26 mouse cellular contexts compared by ENCODE assay signal in the genomic region with DNA sequence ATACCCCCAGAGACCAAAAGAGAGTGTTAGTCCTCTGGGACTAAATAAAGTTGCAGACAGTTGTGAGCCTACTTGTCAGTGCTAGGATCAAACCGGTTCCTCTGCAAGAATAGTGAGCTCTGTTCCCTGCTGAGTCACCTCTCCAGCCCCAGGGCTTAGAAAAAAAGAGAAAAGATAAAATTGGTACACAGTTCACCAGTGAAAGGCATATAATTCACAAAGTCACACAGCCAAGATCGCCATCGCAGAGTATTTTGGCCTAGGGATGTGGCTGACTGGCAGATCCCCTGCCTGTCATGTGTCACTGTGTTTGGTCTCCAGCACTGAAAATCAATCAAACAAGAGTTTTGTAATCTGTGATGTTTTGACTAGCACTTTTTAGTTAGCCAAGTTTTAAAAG. TPM values are rescaled to one million over a fixed set of nuclear protein-coding genes. Genes with fewer than 3 reads are reported as not detected.
DNase-seq lines count a peak whose midpoint lies in the region; ATAC-seq and TF ChIP-seq lines count a peak whose summit lies in the region.
"Had no signal": no experiment of that assay in that cellular context is flagged by ENCODE, and none has a peak within 500 bp of the region (broad histone marks: within the 10 kb centered on the region; RNA-seq: fewer than 3 reads in every experiment).

No protein-coding gene starts in this region.

- no peaks in the 10 kb centered on the region for H3K79me2 ChIP-seq in liver, adult 2 months (ENCODE audit: control insufficient read depth, insufficient read depth, low read length)

- no peak for TF ChIP-seq POLR2A in liver, adult 2 months (IDR thresholded peaks at IDR 0.05; ENCODE audit: extremely low read depth, insufficient read depth, low read length)
- no peak for TF ChIP-seq POLR2A in thymus, adult 2 months (IDR thresholded peaks at IDR 0.05; ENCODE audit: control insufficient read depth, extremely low read depth, insufficient read depth, low read length, poor library complexity)

- peak overlapping the region; percentile 52 for H3K27ac ChIP-seq in liver, adult 2 months (replicated peaks; ENCODE audit: insufficient read depth, low read depth, low read length)
- no peak overlapping the region for H3K27ac ChIP-seq in liver, embryonic 12.5 days
- no peak overlapping the region for H3K27ac ChIP-seq in thymus, adult 2 months (ENCODE audit: control insufficient read depth, insufficient read depth, low read length)
- H3K27ac ChIP-seq in forebrain, embryonic 14.5 days (ENCODE audit: low read depth, low read length), result no peak overlapping the region
- H3K27ac ChIP-seq: forebrain, embryonic 15.5 days; heart, embryonic 13.5 days; hindbrain, embryonic 14.5 days; kidney, embryonic 15.5 days; midbrain, embryonic 13.5 days; neural tube, embryonic 13.5 days had no signal

- DNase-seq in liver, adult 2 months (ENCODE audit: extremely low read depth, low read depth, low spot score), result peak; percentile 93
- DNase-seq in G1E (ENCODE audit: low spot score) (no peak), adipocyte (ENCODE audit: low spot score) (peak; percentile 79)
- no peak for DNase-seq in thymus, adult 2 months
- DNase-seq in forebrain, embryonic 14.5 days (ENCODE audit: low spot score), result no peak
- DNase-seq: adrenal gland, postnatal 36 days; B cell, adult 2 months; cerebellum, adult 18-20 months; cerebellum, postnatal 10 days; heart, postnatal 10 days; kidney, adult 11 months; kidney, postnatal 4 days; left cerebral cortex, postnatal 4 days; lung, adult 18-20 months; lung, postnatal 10 days; thymus, postnatal 14 days had no signal

- TF ChIP-seq CTCF in liver, adult 2 months (IDR thresholded peaks at IDR 0.05; ENCODE audit: low read depth, low read length), result no peak
- TF ChIP-seq CTCF in G1E (IDR thresholded peaks at IDR 0.05; ENCODE audit: low read depth, low read length), result no peak
- TF ChIP-seq CTCF in thymus, adult 2 months (IDR thresholded peaks at IDR 0.05; ENCODE audit: borderline replicate concordance, control insufficient read depth, extremely low read depth, insufficient read depth, low read length, poor library complexity), result no peak

- no peak overlapping the region for H3K4me3 ChIP-seq in liver, adult 2 months (ENCODE audit: insufficient read depth, low read depth, low read length)
- no peak overlapping the region for H3K4me3 ChIP-seq in liver, embryonic 12.5 days
- no peak overlapping the region for H3K4me3 ChIP-seq in G1E (ENCODE audit: low read depth, low read length)
- no peak overlapping the region for H3K4me3 ChIP-seq in thymus, adult 2 months (ENCODE audit: control insufficient read depth, insufficient read depth, low read length)
- no peak overlapping the region for H3K4me3 ChIP-seq in forebrain, embryonic 14.5 days (ENCODE audit: low read depth, low read length)
- H3K4me3 ChIP-seq: forebrain, embryonic 15.5 days; heart, embryonic 13.5 days; kidney, embryonic 15.5 days; midbrain, embryonic 13.5 days; neural tube, embryonic 13.5 days had no signal

- no peaks in the 10 kb centered on the region for H3K4me1 ChIP-seq in liver, adult 2 months (ENCODE audit: control insufficient read depth, insufficient read depth, low read length)
- peaks cover 14% of the 10 kb centered on the region; the same call in 1 of the 2 replicates for H3K4me1 ChIP-seq in liver, embryonic 12.5 days
- H3K4me1 ChIP-seq in G1E (ENCODE audit: insufficient read depth, low read depth, low read length), result peaks cover 18% of the 10 kb centered on the region
- H3K4me1 ChIP-seq in thymus, adult 2 months (replicated peaks; ENCODE audit: control insufficient read depth, insufficient read depth, low read length), result 0 out of 2 replicates have a peak, but pooled peaks cover 2% of the 10 kb centered on the region
- H3K4me1 ChIP-seq in forebrain, embryonic 14.5 days (ENCODE audit: control insufficient read depth, insufficient read depth, low read length), result no peaks in the 10 kb centered on the region
- H3K4me1 ChIP-seq: forebrain, embryonic 15.5 days; midbrain, embryonic 13.5 days; neural tube, embryonic 13.5 days had no signal

- H3K9me3 ChIP-seq in liver, embryonic 12.5 days (replicated peaks), result no peaks in the 10 kb centered on the region
- H3K9me3 ChIP-seq in G1E (replicated peaks), result no peaks in the 10 kb centered on the region
- no peaks in the 10 kb centered on the region for H3K9me3 ChIP-seq in forebrain, embryonic 14.5 days (replicated peaks; ENCODE audit: control insufficient read depth, low read length)
- H3K9me3 ChIP-seq: forebrain, embryonic 15.5 days; heart, embryonic 13.5 days; kidney, embryonic 15.5 days; midbrain, embryonic 13.5 days; neural tube, embryonic 13.5 days had no signal

- no peaks in the 10 kb centered on the region for H3K36me3 ChIP-seq in liver, adult 2 months (ENCODE audit: control insufficient read depth, insufficient read depth, low read length)
- H3K36me3 ChIP-seq in liver, embryonic 12.5 days, result no peaks in the 10 kb centered on the region
- no peaks in the 10 kb centered on the region for H3K36me3 ChIP-seq in G1E (replicated peaks)
- no peaks in the 10 kb centered on the region for H3K36me3 ChIP-seq in thymus, adult 2 months (ENCODE audit: control insufficient read depth, insufficient read depth, low read length)
- no peaks in the 10 kb centered on the region for H3K36me3 ChIP-seq in forebrain, embryonic 14.5 days (ENCODE audit: control insufficient read depth, insufficient read depth, low read length)
- H3K36me3 ChIP-seq: forebrain, embryonic 15.5 days; heart, embryonic 13.5 days; kidney, embryonic 15.5 days; midbrain, embryonic 13.5 days; neural tube, embryonic 13.5 days had no signal

- no peak overlapping the region for H3K9ac ChIP-seq in liver, adult 2 months (ENCODE audit: low read depth, low read length)
- no peak overlapping the region for H3K9ac ChIP-seq in liver, embryonic 12.5 days
- H3K9ac ChIP-seq in forebrain, embryonic 14.5 days (ENCODE audit: low read length), result no peak overlapping the region
- H3K9ac ChIP-seq: forebrain, embryonic 15.5 days; heart, embryonic 13.5 days; hindbrain, embryonic 14.5 days; kidney, embryonic 15.5 days; midbrain, embryonic 13.5 days; neural tube, embryonic 13.5 days had no signal

- H3K27me3 ChIP-seq in liver, adult 2 months (ENCODE audit: control insufficient read depth, insufficient read depth, low read length), result no peaks in the 10 kb centered on the region
- peaks cover 12% of the 10 kb centered on the region for H3K27me3 ChIP-seq in liver, embryonic 12.5 days (replicated peaks)
- peaks cover 7% of the 10 kb centered on the region for H3K27me3 ChIP-seq in G1E (ENCODE audit: insufficient read depth, low read length)
- no peaks in the 10 kb centered on the region for H3K27me3 ChIP-seq in thymus, adult 2 months (ENCODE audit: control insufficient read depth, insufficient read depth, low read length)
- H3K27me3 ChIP-seq in forebrain, embryonic 14.5 days (replicated peaks; ENCODE audit: control insufficient read depth, insufficient read depth, low read length), result no peaks in the 10 kb centered on the region
- H3K27me3 ChIP-seq: forebrain, embryonic 15.5 days; heart, embryonic 13.5 days; kidney, embryonic 15.5 days; midbrain, embryonic 13.5 days; neural tube, embryonic 13.5 days; Patski had no signal

- no peak overlapping the region for H3K4me2 ChIP-seq in liver, embryonic 12.5 days
- no peak overlapping the region for H3K4me2 ChIP-seq in forebrain, embryonic 14.5 days (ENCODE audit: low read length)
- H3K4me2 ChIP-seq: forebrain, embryonic 15.5 days; heart, embryonic 13.5 days; hindbrain, embryonic 14.5 days; kidney, embryonic 15.5 days; liver, embryonic 11.5 days; midbrain, embryonic 13.5 days; neural tube, embryonic 13.5 days had no signal

- ATAC-seq in liver, embryonic 12.5 days, result no peak
- peak; percentile 8; the same call in 1 of the 2 replicates for ATAC-seq in G1E (ENCODE audit: extremely low read depth, insufficient number of reproducible peaks, low FRiP score, poor library complexity, severe bottlenecking)
- 0 out of 2 replicates have a peak, but pooled peaks have one; percentile 41 for ATAC-seq in megakaryocyte-erythroid progenitor cell, adult 5-6 weeks (replicated peaks; ENCODE audit: low FRiP score, low TSS enrichment, poor library complexity, severe bottlenecking)
- ATAC-seq in forebrain, embryonic 14.5 days, result no peak
- ATAC-seq: forebrain, embryonic 15.5 days; midbrain, embryonic 13.5 days; Patski had no signal

- 22% methylated on average over 3 of the region's 3 CpGs for WGBS in liver, adult 2 months
- WGBS in liver, embryonic 12.5 days (ENCODE audit: insufficient replicate concordance), result 49% methylated on average over 3 of the region's 3 CpGs
- 70% methylated on average over 3 of the region's 3 CpGs for WGBS in thymus, adult 2 months
- WGBS in forebrain, embryonic 14.5 days, result 76% methylated on average over 3 of the region's 3 CpGs

RNA-seq across cellular contexts. Expression of a gene that starts 6.0 kb away (rescaled TPM):
- total RNA-seq in liver, adult 2 months (2014; rRNA removed), result 0.83 and 2.1 TPM in 2 replicates
- 0.57 and 1.7 TPM in 2 replicates for polyA plus RNA-seq in liver, adult 2 months (2012; rRNA removed)
- polyA plus RNA-seq in liver, embryonic 12.5 days (2016; fragmentation: Nextera tagmentation; extraction: Ambion mirVana), result 8.0 and 9.0 TPM in 2 replicates
- total RNA-seq in G1E (2014; fragmentation: Nextera tagmentation) (50.2 and 67.3 TPM in 2 replicates), G1E (2017) (48.4 and 49.9 TPM in 2 replicates)
- polyA plus RNA-seq in G1E (2012), result 17.4 and 22.5 TPM in 2 replicates
- 31.3 and 45.4 TPM in 2 replicates for total RNA-seq in megakaryocyte-erythroid progenitor cell, adult 5-6 weeks (2014; fragmentation: Nextera tagmentation)
- 12.2 and 25.6 TPM in 2 replicates for total RNA-seq in megakaryocyte-erythroid progenitor cell, adult 5-6 weeks (2017)
- 95.4 and 96.0 TPM in 2 replicates for polyA plus RNA-seq in thymus, adult 2 months (2012; rRNA removed)
- 13.2 and 17.0 TPM in 2 replicates for polyA plus RNA-seq in forebrain, embryonic 14.5 days (2014; fragmentation: Nextera tagmentation; extraction: Ambion mirVana)

RNA-seq across cellular contexts. Expression of a gene that starts 17.3 kb away (rescaled TPM):
- 621 and 698 TPM in 2 replicates for total RNA-seq in liver, adult 2 months (2014; rRNA removed)
- 644 and 809 TPM in 2 replicates for polyA plus RNA-seq in liver, adult 2 months (2012; rRNA removed)
- 1,472 and 1,525 TPM in 2 replicates for polyA plus RNA-seq in liver, embryonic 12.5 days (2016; fragmentation: Nextera tagmentation; extraction: Ambion mirVana)
- total RNA-seq in G1E (2014; fragmentation: Nextera tagmentation), result 814 and 964 TPM in 2 replicates
- 1,083 and 1,103 TPM in 2 replicates for total RNA-seq in G1E (2017)
- 1,429 and 2,208 TPM in 2 replicates for polyA plus RNA-seq in G1E (2012)
- total RNA-seq in megakaryocyte-erythroid progenitor cell, adult 5-6 weeks (2014; fragmentation: Nextera tagmentation), result 729 and 731 TPM in 2 replicates
- total RNA-seq in megakaryocyte-erythroid progenitor cell, adult 5-6 weeks (2017), result 1,059 and 1,094 TPM in 2 replicates
- polyA plus RNA-seq in thymus, adult 2 months (2012; rRNA removed), result 2,301 and 2,384 TPM in 2 replicates
- polyA plus RNA-seq in forebrain, embryonic 14.5 days (2014; fragmentation: Nextera tagmentation; extraction: Ambion mirVana), result 5,294 and 5,616 TPM in 2 replicates

RNA-seq across cellular contexts. Expression of a gene that starts 29.2 kb away (rescaled TPM):
- total RNA-seq in liver, adult 2 months (2014; rRNA removed), result 20.5 and 26.6 TPM in 2 replicates
- polyA plus RNA-seq in liver, adult 2 months (2012; rRNA removed), result 31.6 and 32.6 TPM in 2 replicates
- polyA plus RNA-seq in liver, embryonic 12.5 days (2016; fragmentation: Nextera tagmentation; extraction: Ambion mirVana), result 30.6 and 32.3 TPM in 2 replicates
- 111 and 131 TPM in 2 replicates for total RNA-seq in G1E (2014; fragmentation: Nextera tagmentation)
- 67.5 and 81.9 TPM in 2 replicates for total RNA-seq in G1E (2017)
- 191 and 202 TPM in 2 replicates for polyA plus RNA-seq in G1E (2012)
- 113 and 115 TPM in 2 replicates for total RNA-seq in megakaryocyte-erythroid progenitor cell, adult 5-6 weeks (2014; fragmentation: Nextera tagmentation)
- total RNA-seq in megakaryocyte-erythroid progenitor cell, adult 5-6 weeks (2017), result 56.1 and 64.9 TPM in 2 replicates
- polyA plus RNA-seq in thymus, adult 2 months (2012; rRNA removed), result 12.9 and 13.7 TPM in 2 replicates
- polyA plus RNA-seq in forebrain, embryonic 14.5 days (2014; fragmentation: Nextera tagmentation; extraction: Ambion mirVana), result 99.4 and 112 TPM in 2 replicates

Comparison
In these comparisons a context has a peak if more than half of its experiments do, and no peak if none do; other contexts are left out.
1. DNase-seq: peak in liver, adult 2 months (single experiment) and adipocyte (single experiment); none in G1E (single experiment), thymus, adult 2 months (single experiment) and forebrain, embryonic 14.5 days (single experiment).
2. ATAC-seq: peak in G1E (single experiment) and megakaryocyte-erythroid progenitor cell, adult 5-6 weeks (single experiment); none in liver, embryonic 12.5 days (single experiment) and forebrain, embryonic 14.5 days (single experiment).